Mouse (Mus musculus) midbrain, embryonic 11.5 days (tissue): Measurements from ENCODE around the gene Cped1. TPM values are rescaled to one million over a fixed set of nuclear protein-coding genes. Genes with fewer than 3 reads are reported as not detected.

ENCODE experiments used
- ATAC-seq: fragments of 200-750 bp; cut with Nextera tagmentation; 2 replicates; pipeline ENCODE4 v1.8.0; 2017; ENCODE audit warnings: moderate TSS enrichment, moderate library complexity; ENCODE audit not compliant: low FRiP score
- DNase-seq: peaks from one replicate; pipeline ENCODE4 v3.0.0; 2015; ENCODE audit warnings: low spot score; ENCODE audit errors: missing footprints
- H3K27ac ChIP-seq: fragments of 300-500 bp; sonication (generic); 2 replicates; pipeline ENCODE4 v1.5.1; 2014; ENCODE audit warnings: low read depth, low read length
- H3K27me3 ChIP-seq: fragments of 300-500 bp; sonication (generic); 2 replicates; pipeline ENCODE4 v1.6.1; 2014; ENCODE audit warnings: mild to moderate bottlenecking, low read length, moderate library complexity, mixed read lengths; ENCODE audit not compliant: control insufficient read depth, insufficient read depth
- H3K36me3 ChIP-seq: fragments of 300-500 bp; sonication (generic); 2 replicates; pipeline ENCODE4 v1.6.1; 2014; ENCODE audit warnings: mild to moderate bottlenecking, low read length, moderate library complexity, mixed read lengths; ENCODE audit not compliant: control insufficient read depth, insufficient read depth
- H3K4me1 ChIP-seq: fragments of 300-500 bp; sonication (generic); 2 replicates; pipeline ENCODE4 v1.6.1; 2014; ENCODE audit warnings: low read length; ENCODE audit not compliant: control insufficient read depth, insufficient read depth
- H3K4me2 ChIP-seq: fragments of 300-500 bp; sonication (generic); 2 replicates; pipeline ENCODE4 v1.6.1; 2014; ENCODE audit warnings: mild to moderate bottlenecking, moderate library complexity
- H3K4me3 ChIP-seq: fragments of 300-500 bp; sonication (generic); 2 replicates; pipeline ENCODE4 v1.5.1; 2014; ENCODE audit warnings: low read depth, low read length
- H3K9ac ChIP-seq: fragments of 300-500 bp; sonication (generic); 2 replicates; pipeline ENCODE4 v1.6.1; 2014; ENCODE audit warnings: low read length
- H3K9me3 ChIP-seq: fragments of 300-500 bp; sonication (generic); 2 replicates; pipeline ENCODE4 v1.6.1; 2016; ENCODE audit warnings: low read length; ENCODE audit not compliant: control insufficient read depth
- WGBS: fragments of 180-500 bp; shearing (Covaris S2); extraction: QIAGEN DNeasy Blood & Tissue Kit; methylation state at CpG from one replicate; pipeline ENCODE4 v1.1.7; 2014; 5-methylcytosine and 5-hydroxymethylcytosine counted together
- polyA plus RNA-seq: library from polyadenylated mRNA; unstranded; fragments of >200 nt; fragmentation: Nextera tagmentation; extraction: Ambion mirVana; gene quantifications from 2 replicates; pipeline ENCODE4 v1.2.1, GENCODE M21; 2014

Cped1 gene
- polyA plus RNA-seq, 1 experiment from 2014 or later = 9.6 TPM

GRCm38 (mm10) chr6:21977532-21977931, 8.2 kb upstream of the Cped1 start:
- Histone ChIP-seq H3K4me1 (no peaks in the 10 kb centered on the region), H3K4me3 (no peak overlapping the region), H3K36me3 (peaks cover 5% of the 10 kb centered on the region; the same call in 1 of the 2 replicates), H3K4me2 (no peak overlapping the region), H3K9me3 (no peaks in the 10 kb centered on the region), H3K27me3 (no peaks in the 10 kb centered on the region), H3K27ac (no peak overlapping the region), H3K9ac (no peak overlapping the region)
- ATAC-seq (no peak), DNase-seq (no peak)
- WGBS = 92% methylated on average over 2 of the region's 2 CpGs

DNA sequence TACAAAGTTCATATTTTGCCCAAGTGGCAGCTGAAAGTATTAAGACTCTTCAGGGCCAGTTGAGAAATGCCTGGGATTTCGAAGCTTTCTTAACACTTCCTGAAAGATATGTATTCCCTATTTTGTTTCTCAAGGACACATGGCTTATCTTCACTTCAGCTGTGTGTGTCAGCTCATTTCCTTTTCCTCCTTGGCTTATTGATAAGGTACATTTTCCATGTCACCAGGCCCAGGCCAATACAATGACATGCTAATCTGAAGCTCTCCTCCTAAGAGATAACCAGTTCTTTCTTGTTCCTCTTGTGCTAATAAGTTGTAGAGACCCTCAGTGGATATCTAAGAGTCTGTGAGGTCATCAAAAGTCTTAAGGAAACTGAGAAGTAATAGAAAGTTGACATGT, 4.6 kb upstream of the Cped1 start:
- no peak overlapping the region for H3K9ac ChIP-seq

GRCm38 (mm10) chr6:21984990-21985731, 555 bp upstream of the Cped1 start:
- H3K4me1 ChIP-seq = 0 out of 2 replicates have a peak, but pooled peaks cover 5% of the 10 kb centered on the region
- peak overlapping the region; percentile 80 for H3K4me2 ChIP-seq
- no peaks in the 10 kb centered on the region for H3K36me3 ChIP-seq
- H3K27me3 ChIP-seq = peaks cover 14% of the 10 kb centered on the region; the same call in 1 of the 2 replicates
- H3K9ac ChIP-seq = peak overlapping the region; percentile 40; the same call in 1 of the 2 replicates
- no peaks in the 10 kb centered on the region for H3K9me3 ChIP-seq
- WGBS = 11% methylated on average over 16 of the region's 16 CpGs
- no peak overlapping the region for H3K27ac ChIP-seq
- DNase-seq = peak; percentile 95
- ATAC-seq = peak; percentile 69
- peak overlapping the region; percentile 33 for H3K4me3 ChIP-seq

More for the DNA sequence above, 4.6 kb upstream of the Cped1 start:
- H3K36me3 ChIP-seq = no peaks in the 10 kb centered on the region
- no peak for ATAC-seq
- no peaks in the 10 kb centered on the region for H3K9me3 ChIP-seq
- H3K27me3 ChIP-seq = peaks cover 2% of the 10 kb centered on the region; the same call in 1 of the 2 replicates
- H3K27ac ChIP-seq = no peak overlapping the region
- H3K4me3 ChIP-seq = no peak overlapping the region
- no peak overlapping the region for H3K4me2 ChIP-seq
- WGBS = 88% methylated on average over 1 of the region's 1 CpGs
- H3K4me1 ChIP-seq = 0 out of 2 replicates have a peak, but pooled peaks cover 5% of the 10 kb centered on the region
- no peak for DNase-seq

- ATAC-seq = peak; percentile 27; the same call in 1 of the 2 replicates
These were observed 1.1 kb downstream of the Cped1 start for GRCm38 (mm10) chr6:21986660-21987331.

GRCm38 (mm10) chr6:21987554-21987953, 1.8 kb downstream of the Cped1 start:
- no peaks in the 10 kb centered on the region for H3K36me3 ChIP-seq
- no peak overlapping the region for H3K9ac ChIP-seq
- 0 out of 2 replicates have a peak, but pooled peaks cover 5% of the 10 kb centered on the region for H3K4me1 ChIP-seq
- no peak overlapping the region for H3K4me2 ChIP-seq
- no peak overlapping the region for H3K27ac ChIP-seq
- no peaks in the 10 kb centered on the region for H3K9me3 ChIP-seq
- peaks cover 14% of the 10 kb centered on the region; the same call in 1 of the 2 replicates for H3K27me3 ChIP-seq
- ATAC-seq (no peak), DNase-seq (no peak)
- no peak overlapping the region for H3K4me3 ChIP-seq
- 80% methylated on average over 2 of the region's 2 CpGs for WGBS

More at GRCm38 (mm10) chr6:21986660-21987331, 1.1 kb downstream of the Cped1 start:
- Histone ChIP-seq H3K27ac (no peak overlapping the region), H3K27me3 (peaks cover 14% of the 10 kb centered on the region; the same call in 1 of the 2 replicates), H3K9ac (peak overlapping the region; percentile 9; the same call in 1 of the 2 replicates), H3K36me3 (no peaks in the 10 kb centered on the region), H3K4me3 (peak overlapping the region; percentile 33), H3K4me1 (0 out of 2 replicates have a peak, but pooled peaks cover 5% of the 10 kb centered on the region), H3K4me2 (peak overlapping the region; percentile 80), H3K9me3 (no peaks in the 10 kb centered on the region)
- peak; percentile 94 for DNase-seq
- 6% methylated on average over 24 of the region's 24 CpGs for WGBS

DNA sequence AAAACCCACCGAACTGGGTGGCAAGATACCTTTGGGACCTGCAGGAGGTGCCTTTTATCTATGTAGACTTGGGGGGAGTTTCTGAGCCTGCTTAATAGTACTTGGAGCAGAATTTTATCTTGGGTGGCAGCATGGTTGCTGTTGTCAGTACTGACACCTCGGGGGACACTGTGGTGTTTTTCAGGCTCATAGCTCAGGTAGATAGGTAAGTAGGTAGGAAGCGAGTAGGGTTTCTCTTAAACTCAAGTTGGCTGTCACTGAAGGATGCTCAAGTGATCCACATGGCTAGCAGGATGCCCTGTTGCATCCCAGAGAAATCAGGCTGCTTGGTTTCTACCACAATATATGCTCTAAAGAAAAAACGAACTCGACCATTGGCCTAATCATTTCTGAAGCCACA, 2.6 kb downstream of the Cped1 start:
- DNase-seq (no peak), ATAC-seq (no peak)
- Histone ChIP-seq H3K4me1 (0 out of 2 replicates have a peak, but pooled peaks cover 5% of the 10 kb centered on the region), H3K27me3 (peaks cover 14% of the 10 kb centered on the region; the same call in 1 of the 2 replicates), H3K4me3 (no peak overlapping the region), H3K4me2 (no peak overlapping the region), H3K9me3 (no peaks in the 10 kb centered on the region), H3K27ac (no peak overlapping the region), H3K9ac (no peak overlapping the region), H3K36me3 (no peaks in the 10 kb centered on the region)
- 87% methylated on average over 5 of the region's 5 CpGs for WGBS

- Histone ChIP-seq H3K4me1 (0 out of 2 replicates have a peak, but pooled peaks cover 5% of the 10 kb centered on the region), H3K36me3 (no peaks in the 10 kb centered on the region), H3K4me3 (no peak overlapping the region), H3K4me2 (no peak overlapping the region), H3K27me3 (peaks cover 14% of the 10 kb centered on the region; the same call in 1 of the 2 replicates), H3K9me3 (no peaks in the 10 kb centered on the region), H3K27ac (no peak overlapping the region), H3K9ac (no peak overlapping the region)
- DNase-seq (no peak), ATAC-seq (no peak)
- WGBS = 80% methylated on average over 4 of the region's 4 CpGs
These were observed 3.4 kb downstream of the Cped1 start for GRCm38 (mm10) chr6:21989081-21989480.

- Histone ChIP-seq H3K4me1 (0 out of 2 replicates have a peak, but pooled peaks cover 2% of the 10 kb centered on the region), H3K27me3 (peaks cover 14% of the 10 kb centered on the region; the same call in 1 of the 2 replicates), H3K4me3 (no peak overlapping the region), H3K36me3 (no peaks in the 10 kb centered on the region), H3K9me3 (no peaks in the 10 kb centered on the region), H3K4me2 (no peak overlapping the region), H3K27ac (no peak overlapping the region), H3K9ac (no peak overlapping the region)
- peak; percentile 85 for DNase-seq
- 82% methylated on average over 9 of the region's 9 CpGs for WGBS
- no peak for ATAC-seq
These were observed 4.7 kb downstream of the Cped1 start for GRCm38 (mm10) chr6:21990181-21991135.
